Mouse (Mus musculus) erythroblast, embryonic 14.5 days (primary cell): ENCODE results near the gene Wdr63. TPM values are rescaled to one million over a fixed set of nuclear protein-coding genes. Genes with fewer than 3 reads are reported as not detected.

Experiments
- H3K27me3 ChIP-seq: 2 replicates; pipeline ENCODE4 v1.6.1; 2012; ENCODE audit warnings: inconsistent platforms; ENCODE audit not compliant: control insufficient read depth
- H3K36me3 ChIP-seq: 2 replicates; pipeline ENCODE4 v1.6.1; 2012; ENCODE audit warnings: mild to moderate bottlenecking, inconsistent platforms; ENCODE audit not compliant: control insufficient read depth
- H3K4me1 ChIP-seq: 2 replicates; pipeline ENCODE4 v1.6.1; 2012; ENCODE audit warnings: inconsistent platforms; ENCODE audit not compliant: control insufficient read depth
- H3K4me3 ChIP-seq: replicated peaks from 2 replicates; pipeline ENCODE3; 2012; ENCODE audit warnings: moderate library complexity, mild to moderate bottlenecking, inconsistent platforms
- H3K9me3 ChIP-seq: 2 replicates; pipeline ENCODE4 v1.6.1; 2012; ENCODE audit warnings: low read length, inconsistent platforms, mixed read lengths; ENCODE audit not compliant: control insufficient read depth
- GATA1 ChIP-seq: IDR thresholded peaks from 2 replicates; pipeline ENCODE4 v1.6.1; 2012; ENCODE audit warnings: low read length, inconsistent platforms, mixed read lengths
- TAL1 ChIP-seq: IDR thresholded peaks from 3 replicates; pipeline ENCODE4 v1.6.1; 2012; ENCODE audit warnings: low read length, inconsistent platforms, mixed read lengths
- polyA plus RNA-seq: library from polyadenylated mRNA; stranded (reverse); fragments of >175 nt; gene quantifications from 2 replicates; pipeline ENCODE4 v1.2.3, GENCODE M21; 2012

The Wdr63 gene
- polyA plus RNA-seq, 1 experiment: not detected

DNA sequence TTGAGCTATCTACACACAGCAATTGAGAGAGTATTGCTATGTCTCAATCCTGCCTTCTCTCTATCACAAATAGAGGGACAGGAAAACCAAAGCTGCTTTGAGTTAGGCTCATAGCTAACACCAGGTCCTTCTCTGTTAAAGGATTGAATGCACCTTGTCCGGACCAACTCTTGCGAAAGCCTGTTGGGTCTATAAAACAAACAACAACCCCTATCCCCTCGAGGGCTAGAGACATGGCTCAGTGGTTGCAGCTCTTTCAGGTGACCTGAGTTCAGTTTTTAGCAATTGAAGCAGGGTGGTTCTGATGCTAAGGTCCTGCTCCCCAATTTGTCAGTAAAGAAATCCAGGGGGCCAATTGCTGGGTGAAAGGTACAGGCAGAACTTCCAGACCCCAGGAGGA is 78.7 kb downstream of the Wdr63 start:
- Histone ChIP-seq H3K36me3 (no peaks in the 10 kb centered on the region; the same call in 1 of the 2 replicates), H3K27me3 (no peaks in the 10 kb centered on the region), H3K4me3 (no peak overlapping the region), H3K9me3 (peaks cover 3% of the 10 kb centered on the region; the same call in 1 of the 2 replicates), H3K4me1 (no peaks in the 10 kb centered on the region)
- TF ChIP-seq TAL1: no peak
- TF ChIP-seq GATA1: no peak

DNA sequence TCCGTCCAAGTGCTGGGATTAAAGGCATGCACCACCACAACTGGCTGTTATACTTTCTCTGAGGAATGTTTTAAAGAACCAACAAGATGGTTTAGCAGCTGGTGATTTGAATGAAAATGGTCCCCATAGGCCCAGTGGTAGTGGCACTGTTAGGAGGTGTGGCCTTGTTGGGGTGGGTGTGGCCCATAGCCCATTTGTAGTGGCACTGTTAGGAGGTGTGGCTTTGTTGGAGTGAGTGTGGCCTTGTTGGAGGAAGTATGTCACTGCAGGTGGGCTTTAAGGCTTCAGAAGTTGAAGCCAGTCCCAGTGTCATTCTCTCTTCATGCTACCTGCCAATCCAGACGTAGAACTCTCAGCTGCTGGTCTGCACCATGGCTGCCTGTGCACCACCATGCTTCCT is 79.5 kb downstream of the Wdr63 start:
- Histone ChIP-seq H3K36me3 (no peaks in the 10 kb centered on the region; the same call in 1 of the 2 replicates), H3K4me3 (no peak overlapping the region), H3K9me3 (peaks cover 3% of the 10 kb centered on the region; the same call in 1 of the 2 replicates), H3K4me1 (no peaks in the 10 kb centered on the region), H3K27me3 (no peaks in the 10 kb centered on the region)
- TF ChIP-seq GATA1 (no peak), TAL1 (no peak)

- peaks cover 3% of the 10 kb centered on the region; the same call in 1 of the 2 replicates for H3K9me3 ChIP-seq
- no peaks in the 10 kb centered on the region; the same call in 1 of the 2 replicates for H3K36me3 ChIP-seq
- TF ChIP-seq GATA1 (no peak), TAL1 (no peak)
- H3K27me3 ChIP-seq: no peaks in the 10 kb centered on the region
- H3K4me3 ChIP-seq: no peak overlapping the region
- no peaks in the 10 kb centered on the region for H3K4me1 ChIP-seq
Observed at GRCm38 (mm10) chr3:146027116-146027515, 80.8 kb downstream of the Wdr63 start.

DNA sequence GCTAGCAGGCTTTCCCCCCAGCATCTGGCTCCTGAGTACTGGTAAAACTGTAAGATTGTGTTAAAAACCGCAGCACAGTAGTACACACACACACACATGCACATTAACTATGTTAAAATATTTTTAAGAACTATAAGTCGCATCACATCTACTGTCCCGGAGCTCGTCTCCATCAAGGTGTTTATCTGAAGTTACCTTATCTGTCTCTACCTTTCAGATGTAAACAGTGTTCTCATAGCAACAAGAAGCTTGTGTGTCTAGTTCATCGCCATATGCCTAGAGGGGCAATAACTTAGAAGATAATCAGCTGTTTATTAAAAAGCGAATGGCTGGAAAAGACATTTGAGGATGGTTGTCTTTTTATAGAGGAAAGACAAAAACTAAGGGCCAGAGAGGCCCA is 82.4 kb downstream of the Wdr63 start:
- no peak overlapping the region for H3K4me3 ChIP-seq
- H3K4me1 ChIP-seq: no peaks in the 10 kb centered on the region
- TF ChIP-seq TAL1 (no peak), GATA1 (no peak)
- H3K36me3 ChIP-seq: no peaks in the 10 kb centered on the region; the same call in 1 of the 2 replicates
- peaks cover 3% of the 10 kb centered on the region; the same call in 1 of the 2 replicates for H3K9me3 ChIP-seq
- no peaks in the 10 kb centered on the region for H3K27me3 ChIP-seq

DNA sequence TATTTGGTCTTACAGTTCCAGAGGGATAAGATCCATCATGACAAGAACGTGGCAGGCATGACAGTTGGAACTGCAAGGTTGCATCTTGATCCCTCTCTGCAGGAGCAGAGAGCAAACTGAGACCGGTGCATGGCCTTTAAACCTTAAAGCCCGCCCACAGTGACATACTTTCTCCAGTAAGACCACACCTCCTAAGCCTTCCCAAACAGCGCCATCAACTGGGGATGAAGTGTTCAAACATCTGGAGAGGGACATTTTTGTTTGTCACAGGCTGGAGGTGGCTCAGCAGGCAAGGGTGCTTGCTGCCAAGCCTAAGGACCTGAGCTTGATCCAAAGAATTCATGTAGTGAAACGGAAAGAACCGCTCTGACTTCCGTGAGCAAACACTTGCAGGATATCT is 83.2 kb downstream of the Wdr63 start:
- Histone ChIP-seq H3K4me3 (no peak overlapping the region), H3K4me1 (no peaks in the 10 kb centered on the region), H3K36me3 (no peaks in the 10 kb centered on the region; the same call in 1 of the 2 replicates), H3K27me3 (no peaks in the 10 kb centered on the region), H3K9me3 (peaks cover 3% of the 10 kb centered on the region; the same call in 1 of the 2 replicates)
- TF ChIP-seq GATA1 (no peak), TAL1 (no peak)

DNA sequence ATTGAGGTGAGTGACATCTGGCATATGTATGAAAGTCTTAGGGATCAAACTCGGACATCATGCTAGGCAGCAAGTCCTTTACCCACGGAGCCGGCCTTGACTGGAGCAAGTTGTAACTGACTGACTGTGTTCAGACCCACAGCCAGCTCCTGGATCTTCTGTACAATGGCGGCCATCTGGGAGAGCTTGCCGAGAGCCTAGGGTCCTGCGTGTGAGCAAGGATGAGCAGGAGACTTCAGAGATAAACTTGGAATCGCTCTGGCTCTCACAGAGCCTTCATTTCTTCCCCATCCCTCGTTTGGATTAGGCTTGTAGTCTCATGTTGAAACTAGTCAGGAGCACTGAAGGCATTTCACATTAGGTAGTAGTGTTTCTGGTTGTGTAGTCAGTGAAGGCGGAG is 85.7 kb downstream of the Wdr63 start:
- no peaks in the 10 kb centered on the region; the same call in 1 of the 2 replicates for H3K36me3 ChIP-seq
- TF ChIP-seq GATA1 (no peak), TAL1 (no peak)
- no peak overlapping the region for H3K4me3 ChIP-seq
- H3K27me3 ChIP-seq: no peaks in the 10 kb centered on the region
- H3K9me3 ChIP-seq: peaks cover 3% of the 10 kb centered on the region; the same call in 1 of the 2 replicates
- no peaks in the 10 kb centered on the region for H3K4me1 ChIP-seq

GRCm38 (mm10) chr3:146017521-146017920 is 90.4 kb downstream of the Wdr63 start:
- Histone ChIP-seq H3K4me3 (no peak overlapping the region), H3K36me3 (peaks cover 3% of the 10 kb centered on the region; the same call in 1 of the 2 replicates), H3K27me3 (no peaks in the 10 kb centered on the region), H3K4me1 (no peaks in the 10 kb centered on the region), H3K9me3 (no peaks in the 10 kb centered on the region)
- TF ChIP-seq TAL1: no peak
- no peak for TF ChIP-seq GATA1

- TF ChIP-seq TAL1: no peak
- TF ChIP-seq GATA1: no peak
- H3K27me3 ChIP-seq: no peaks in the 10 kb centered on the region
- H3K9me3 ChIP-seq: no peaks in the 10 kb centered on the region
- no peaks in the 10 kb centered on the region for H3K4me1 ChIP-seq
- no peak overlapping the region for H3K4me3 ChIP-seq
- peaks cover 3% of the 10 kb centered on the region; the same call in 1 of the 2 replicates for H3K36me3 ChIP-seq
Observed at GRCm38 (mm10) chr3:146016979-146017378, 91.0 kb downstream of the Wdr63 start.

DNA sequence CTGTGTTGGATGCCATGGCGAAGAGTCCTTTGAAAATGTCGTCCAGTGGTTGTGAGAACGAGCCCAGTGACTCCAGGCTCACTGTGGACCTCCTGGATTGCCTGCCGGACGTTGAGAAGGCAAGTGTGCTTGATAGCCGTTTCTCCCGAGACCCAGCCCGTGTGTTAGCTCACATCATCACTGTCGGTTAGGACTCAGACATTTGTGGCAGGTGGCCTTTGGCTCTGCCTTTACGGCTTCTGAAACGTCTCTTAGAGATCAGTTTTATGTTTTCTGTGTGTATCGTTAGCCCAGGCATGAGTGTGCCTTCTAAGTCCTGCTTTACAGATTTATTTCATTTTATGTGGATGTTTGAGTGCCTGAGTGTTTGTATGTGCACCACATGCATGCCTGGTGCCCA is 93.6 kb downstream of the Wdr63 start:
- no peak for TF ChIP-seq GATA1
- no peak for TF ChIP-seq TAL1
- Histone ChIP-seq H3K9me3 (no peaks in the 10 kb centered on the region), H3K27me3 (no peaks in the 10 kb centered on the region), H3K36me3 (peaks cover 3% of the 10 kb centered on the region; the same call in 1 of the 2 replicates), H3K4me1 (no peaks in the 10 kb centered on the region), H3K4me3 (no peak overlapping the region)

- TF ChIP-seq GATA1 (no peak), TAL1 (no peak)
- Histone ChIP-seq H3K4me1 (no peaks in the 10 kb centered on the region), H3K9me3 (no peaks in the 10 kb centered on the region), H3K27me3 (no peaks in the 10 kb centered on the region), H3K4me3 (no peak overlapping the region), H3K36me3 (peaks cover 5% of the 10 kb centered on the region; the same call in 1 of the 2 replicates)
Observed at GRCm38 (mm10) chr3:146013490-146013889, 94.4 kb downstream of the Wdr63 start.
